Mouse (Mus musculus): ENCODE measurements at regions not wholly inside any gene's neighbourhood (a gene's known extent, or its start where the extent isn't known, plus 50 kb on each side); places are given as distances from the start of the nearest gene placed in this dataset.

DNA sequence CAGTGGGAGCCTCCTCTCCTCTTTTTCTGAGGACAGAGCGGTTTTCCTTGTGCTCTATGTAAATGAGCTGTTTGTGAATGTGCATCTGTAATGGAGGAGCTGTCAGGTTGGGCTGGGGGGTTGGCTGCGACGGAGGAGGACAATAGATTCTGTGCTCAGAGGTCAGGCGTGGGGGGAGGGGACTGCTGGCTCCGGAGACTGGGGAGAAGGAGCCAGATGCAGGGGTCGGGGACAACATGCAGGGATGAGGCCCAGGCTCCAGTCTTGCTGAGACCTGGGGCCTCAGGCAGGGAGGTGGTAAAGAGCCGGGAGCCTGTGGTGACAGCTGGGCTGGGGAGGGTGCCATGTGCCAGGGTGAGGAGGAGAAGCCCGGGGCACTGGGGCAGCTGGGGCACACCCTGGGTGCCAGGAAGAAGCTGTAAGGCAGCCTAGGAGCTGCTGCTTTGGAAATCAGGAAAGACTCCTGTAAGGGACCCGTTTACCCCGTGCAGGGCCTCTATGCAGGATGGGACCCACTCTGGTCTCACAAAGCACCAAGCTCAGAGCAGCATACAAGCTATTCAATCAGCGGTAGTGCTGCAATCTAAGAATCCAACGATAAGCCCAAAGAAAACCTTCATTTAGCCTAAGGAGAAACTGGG, 124.5 kb downstream of the 3100002H09Rik start:
- TF ChIP-seq CTCF (IDR thresholded peaks at IDR 0.05; ENCODE audit: insufficient read depth, low read length) = no peak
- no peak for TF ChIP-seq POLR2A (IDR thresholded peaks at IDR 0.05; ENCODE audit: borderline replicate concordance, extremely low read depth, low read depth, low read length)

All from lung, adult 2 months (tissue).